Mouse (Mus musculus): ENCODE data around the gene Zscan2. TPM values are rescaled to one million over a fixed set of nuclear protein-coding genes. Genes with fewer than 3 reads are reported as not detected.

Gene Zscan2
- polyA plus RNA-seq, 1 experiment from 2014 or later = 1.6 TPM

GRCm38 (mm10) chr7:80845621-80846279 is 15.0 kb upstream of the Zscan2 start:
- no peak overlapping the region for H3K4me3 ChIP-seq (ENCODE audit: control insufficient read depth in 1 of 2, insufficient read depth in 1 of 2, low read depth in 1 of 2, low read length in 2 of 2)
- 73% methylated on average over 15 of the region's 15 CpGs for WGBS
- no peak for ATAC-seq (ENCODE audit: insufficient number of reproducible peaks, insufficient read depth, low FRiP score, low read depth)
- no peak overlapping the region for H3K27ac ChIP-seq (replicated peaks in 1 of 2; ENCODE audit: control insufficient read depth in 1 of 2, insufficient read depth in 1 of 2, low read depth in 2 of 2, low read length in 2 of 2)
- no peaks in the 10 kb centered on the region for H3K27me3 ChIP-seq (ENCODE audit: control insufficient read depth, insufficient read depth, low read length)
- no peaks in the 10 kb centered on the region for H3K36me3 ChIP-seq (ENCODE audit: control insufficient read depth, insufficient read depth, low read length)
- H3K9me3 ChIP-seq (ENCODE audit: control insufficient read depth, low read length) = no peaks in the 10 kb centered on the region
- H3K9ac ChIP-seq (ENCODE audit: low read length) = no peak overlapping the region
- peaks cover 2 to 7% of the 10 kb centered on the region in 2 experiments; a peak in 2 of 4 replicates for H3K4me1 ChIP-seq (ENCODE audit: control insufficient read depth in 2 of 2, insufficient read depth in 2 of 2, low read length in 2 of 2)
- no peak overlapping the region for H3K4me2 ChIP-seq (ENCODE audit: low read length)

- Histone ChIP-seq H3K4me3 (ENCODE audit: control insufficient read depth in 1 of 2, insufficient read depth in 1 of 2, low read depth in 1 of 2, low read length in 2 of 2) (no peak overlapping the region), H3K9me3 (ENCODE audit: control insufficient read depth, low read length) (no peaks in the 10 kb centered on the region), H3K4me1 (ENCODE audit: control insufficient read depth in 2 of 2, insufficient read depth in 2 of 2, low read length in 2 of 2) (peaks cover 2 to 7% of the 10 kb centered on the region in 2 experiments; a peak in 2 of 4 replicates), H3K27me3 (ENCODE audit: control insufficient read depth, insufficient read depth, low read length) (no peaks in the 10 kb centered on the region), H3K4me2 (ENCODE audit: low read length) (no peak overlapping the region), H3K27ac (replicated peaks in 1 of 2; ENCODE audit: control insufficient read depth in 1 of 2, insufficient read depth in 1 of 2, low read depth in 2 of 2, low read length in 2 of 2) (no peak overlapping the region), H3K36me3 (ENCODE audit: control insufficient read depth, insufficient read depth, low read length) (no peaks in the 10 kb centered on the region), H3K9ac (ENCODE audit: low read length) (no peak overlapping the region)
- ATAC-seq (ENCODE audit: insufficient number of reproducible peaks, insufficient read depth, low FRiP score, low read depth) = no peak
- WGBS = 87% methylated on average over 10 of the region's 10 CpGs
These were observed 14.4 kb upstream of the Zscan2 start for GRCm38 (mm10) chr7:80846280-80846678.

- ATAC-seq (ENCODE audit: insufficient number of reproducible peaks, insufficient read depth, low FRiP score, low read depth) = no peak
These were observed 14.0 kb upstream of the Zscan2 start for GRCm38 (mm10) chr7:80846709-80847108.

GRCm38 (mm10) chr7:80849267-80849666 is 11.5 kb upstream of the Zscan2 start:
- Histone ChIP-seq H3K9me3 (ENCODE audit: control insufficient read depth, low read length) (no peaks in the 10 kb centered on the region), H3K27me3 (ENCODE audit: control insufficient read depth, insufficient read depth, low read length) (no peaks in the 10 kb centered on the region), H3K36me3 (ENCODE audit: control insufficient read depth, insufficient read depth, low read length) (no peaks in the 10 kb centered on the region), H3K4me1 (ENCODE audit: control insufficient read depth in 2 of 2, insufficient read depth in 2 of 2, low read length in 2 of 2) (peaks cover 2 to 7% of the 10 kb centered on the region in 2 experiments; a peak in 2 of 4 replicates), H3K4me3 (ENCODE audit: control insufficient read depth in 1 of 2, insufficient read depth in 1 of 2, low read depth in 1 of 2, low read length in 2 of 2) (no peak overlapping the region), H3K4me2 (ENCODE audit: low read length) (peak overlapping the region; percentile 44), H3K27ac (replicated peaks in 1 of 2; ENCODE audit: control insufficient read depth in 1 of 2, insufficient read depth in 1 of 2, low read depth in 2 of 2, low read length in 2 of 2) (peak overlapping the region; percentile 43 to 44; a peak in 3 of 4 replicates), H3K9ac (ENCODE audit: low read length) (peak overlapping the region; percentile 18; the same call in 1 of the 2 replicates)
- WGBS = 20% methylated on average over 2 of the region's 2 CpGs
- ATAC-seq (ENCODE audit: insufficient number of reproducible peaks, insufficient read depth, low FRiP score, low read depth) = no peak

More at GRCm38 (mm10) chr7:80846709-80847108, 14.0 kb upstream of the Zscan2 start:
- Histone ChIP-seq H3K27ac (replicated peaks in 1 of 2; ENCODE audit: control insufficient read depth in 1 of 2, insufficient read depth in 1 of 2, low read depth in 2 of 2, low read length in 2 of 2) (no peak overlapping the region), H3K4me3 (ENCODE audit: control insufficient read depth in 1 of 2, insufficient read depth in 1 of 2, low read depth in 1 of 2, low read length in 2 of 2) (no peak overlapping the region), H3K4me2 (ENCODE audit: low read length) (no peak overlapping the region), H3K4me1 (ENCODE audit: control insufficient read depth in 2 of 2, insufficient read depth in 2 of 2, low read length in 2 of 2) (peaks cover 2 to 7% of the 10 kb centered on the region in 2 experiments; a peak in 2 of 4 replicates), H3K9ac (ENCODE audit: low read length) (no peak overlapping the region), H3K27me3 (ENCODE audit: control insufficient read depth, insufficient read depth, low read length) (no peaks in the 10 kb centered on the region), H3K9me3 (ENCODE audit: control insufficient read depth, low read length) (no peaks in the 10 kb centered on the region), H3K36me3 (ENCODE audit: control insufficient read depth, insufficient read depth, low read length) (no peaks in the 10 kb centered on the region)
- WGBS = 84% methylated on average over 5 of the region's 5 CpGs

GRCm38 (mm10) chr7:80849710-80850109 is 11.0 kb upstream of the Zscan2 start:
- Histone ChIP-seq H3K27me3 (ENCODE audit: control insufficient read depth, insufficient read depth, low read length) (no peaks in the 10 kb centered on the region), H3K27ac (replicated peaks in 1 of 2; ENCODE audit: control insufficient read depth in 1 of 2, insufficient read depth in 1 of 2, low read depth in 2 of 2, low read length in 2 of 2) (peak overlapping the region; percentile 43 to 44; a peak in 3 of 4 replicates), H3K4me1 (ENCODE audit: control insufficient read depth in 2 of 2, insufficient read depth in 2 of 2, low read length in 2 of 2) (peaks cover 2 to 7% of the 10 kb centered on the region in 2 experiments; a peak in 2 of 4 replicates), H3K9ac (ENCODE audit: low read length) (peak overlapping the region; percentile 18; the same call in 1 of the 2 replicates), H3K4me3 (ENCODE audit: control insufficient read depth in 1 of 2, insufficient read depth in 1 of 2, low read depth in 1 of 2, low read length in 2 of 2) (no peak overlapping the region), H3K36me3 (ENCODE audit: control insufficient read depth, insufficient read depth, low read length) (no peaks in the 10 kb centered on the region), H3K4me2 (ENCODE audit: low read length) (peak overlapping the region; percentile 44), H3K9me3 (ENCODE audit: control insufficient read depth, low read length) (no peaks in the 10 kb centered on the region)
- ATAC-seq (ENCODE audit: insufficient number of reproducible peaks, insufficient read depth, low FRiP score, low read depth) = no peak; the same call in 1 of the 2 replicates
- WGBS = 16% methylated on average over 4 of the region's 4 CpGs

- Histone ChIP-seq H3K27me3 (ENCODE audit: control insufficient read depth, insufficient read depth, low read length) (no peaks in the 10 kb centered on the region), H3K4me3 (ENCODE audit: control insufficient read depth in 1 of 2, insufficient read depth in 1 of 2, low read depth in 1 of 2, low read length in 2 of 2) (no peak overlapping the region), H3K4me2 (ENCODE audit: low read length) (no peak overlapping the region), H3K4me1 (ENCODE audit: control insufficient read depth in 2 of 2, insufficient read depth in 2 of 2, low read length in 2 of 2) (peaks cover 2 to 7% of the 10 kb centered on the region in 2 experiments; a peak in 2 of 4 replicates), H3K9me3 (ENCODE audit: control insufficient read depth, low read length) (no peaks in the 10 kb centered on the region), H3K27ac (replicated peaks in 1 of 2; ENCODE audit: control insufficient read depth in 1 of 2, insufficient read depth in 1 of 2, low read depth in 2 of 2, low read length in 2 of 2) (no peak overlapping the region), H3K9ac (ENCODE audit: low read length) (no peak overlapping the region), H3K36me3 (ENCODE audit: control insufficient read depth, insufficient read depth, low read length) (no peaks in the 10 kb centered on the region)
- ATAC-seq (ENCODE audit: insufficient number of reproducible peaks, insufficient read depth, low FRiP score, low read depth) = no peak
- WGBS = 74% methylated on average over 5 of the region's 5 CpGs
These were observed 10.2 kb upstream of the Zscan2 start for GRCm38 (mm10) chr7:80850520-80850919.

- Histone ChIP-seq H3K9ac (ENCODE audit: low read length) (no peak overlapping the region), H3K27ac (replicated peaks in 1 of 2; ENCODE audit: control insufficient read depth in 1 of 2, insufficient read depth in 1 of 2, low read depth in 2 of 2, low read length in 2 of 2) (no peak overlapping the region), H3K4me2 (ENCODE audit: low read length) (no peak overlapping the region), H3K36me3 (ENCODE audit: control insufficient read depth, insufficient read depth, low read length) (no peaks in the 10 kb centered on the region), H3K4me3 (ENCODE audit: control insufficient read depth in 1 of 2, insufficient read depth in 1 of 2, low read depth in 1 of 2, low read length in 2 of 2) (no peak overlapping the region), H3K27me3 (ENCODE audit: control insufficient read depth, insufficient read depth, low read length) (no peaks in the 10 kb centered on the region), H3K9me3 (ENCODE audit: control insufficient read depth, low read length) (no peaks in the 10 kb centered on the region), H3K4me1 (ENCODE audit: control insufficient read depth in 2 of 2, insufficient read depth in 2 of 2, low read length in 2 of 2) (peaks cover 2 to 7% of the 10 kb centered on the region in 2 experiments; a peak in 2 of 4 replicates)
- ATAC-seq (ENCODE audit: insufficient number of reproducible peaks, insufficient read depth, low FRiP score, low read depth) = no peak
- WGBS = 94% methylated on average over 3 of the region's 3 CpGs
These were observed 7.5 kb upstream of the Zscan2 start for GRCm38 (mm10) chr7:80853218-80853617.

All from heart, embryonic 14.5 days (tissue).